ENCODE assay signal across 8 mouse cellular contexts in the genomic region with DNA sequence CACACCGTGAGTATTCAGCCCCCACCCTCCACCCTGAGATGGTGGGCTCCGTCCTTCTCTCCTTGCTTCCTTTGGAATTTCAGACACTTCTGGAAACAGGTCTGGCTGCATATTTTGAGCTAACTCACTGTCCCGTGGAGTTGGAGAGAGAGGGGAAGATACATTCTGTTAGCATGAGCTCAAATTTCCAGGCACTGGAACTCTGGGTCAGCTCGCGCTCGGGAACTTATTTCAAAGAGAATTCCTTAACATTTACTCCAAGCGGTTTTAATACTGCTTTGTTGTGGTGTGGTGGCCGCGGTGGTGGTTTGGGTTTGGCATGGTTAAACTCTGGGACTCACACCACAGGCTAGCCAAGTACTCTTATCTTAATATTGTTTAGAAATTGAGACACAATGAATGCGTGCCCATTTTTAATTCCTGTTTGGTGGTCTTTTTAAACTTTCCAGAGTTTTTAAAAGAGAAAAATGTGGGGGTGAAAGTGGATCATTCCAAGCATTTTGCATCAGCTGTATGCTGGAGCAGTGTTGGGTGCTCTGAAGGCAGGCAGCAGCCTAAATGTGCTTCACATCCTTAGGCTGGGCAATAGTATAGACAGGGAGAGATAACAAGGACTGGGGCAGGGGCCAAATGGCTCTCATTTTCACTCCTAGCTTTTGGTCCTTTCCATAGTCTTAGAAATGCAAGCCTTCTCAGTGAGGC.
A peak's percentile ranks its signal among the peaks of the same experiment; 100 is the strongest.
DNase-seq lines count a peak whose midpoint lies in the region; ATAC-seq and TF ChIP-seq lines count a peak whose summit lies in the region.

No protein-coding gene starts in this region.

- peaks cover 37% of the 10 kb centered on the region for H3K4me1 ChIP-seq in lung, embryonic 16.5 days (replicated peaks; ENCODE audit: control insufficient read depth, insufficient read depth, low read length)
- H3K4me1 ChIP-seq in forebrain, postnatal 0 days (ENCODE audit: insufficient read depth), result peaks cover 3% of the 10 kb centered on the region; the same call in 1 of the 2 replicates
- H3K4me1 ChIP-seq in limb, embryonic 15.5 days, result peaks cover 64% of the 10 kb centered on the region
- peaks cover 12% of the 10 kb centered on the region; the same call in 1 of the 2 replicates for H3K4me1 ChIP-seq in stomach, embryonic 15.5 days
- no peaks in the 10 kb centered on the region for H3K4me1 ChIP-seq in thymus, adult 2 months (replicated peaks; ENCODE audit: control insufficient read depth, insufficient read depth, low read length)

- peak overlapping the region; percentile 71 for H3K9ac ChIP-seq in lung, embryonic 16.5 days (ENCODE audit: low read length)
- no peak overlapping the region for H3K9ac ChIP-seq in forebrain, postnatal 0 days
- H3K9ac ChIP-seq in limb, embryonic 15.5 days, result peak overlapping the region; percentile 39
- H3K9ac ChIP-seq in stomach, embryonic 15.5 days, result peak overlapping the region; percentile 29; the same call in 1 of the 2 replicates

- H3K36me3 ChIP-seq in lung, embryonic 16.5 days (ENCODE audit: control insufficient read depth, insufficient read depth, low read length), result peaks cover 14% of the 10 kb centered on the region
- no peaks in the 10 kb centered on the region for H3K36me3 ChIP-seq in forebrain, postnatal 0 days (ENCODE audit: insufficient read depth)
- H3K36me3 ChIP-seq in limb, embryonic 15.5 days, result peaks cover 29% of the 10 kb centered on the region
- H3K36me3 ChIP-seq in stomach, embryonic 15.5 days, result peaks cover 24% of the 10 kb centered on the region
- H3K36me3 ChIP-seq in thymus, adult 2 months (ENCODE audit: control insufficient read depth, insufficient read depth, low read length), result no peaks in the 10 kb centered on the region

- H3K4me2 ChIP-seq in lung, embryonic 16.5 days (ENCODE audit: low read depth, low read length), result peak overlapping the region; percentile 89
- H3K4me2 ChIP-seq in forebrain, postnatal 0 days (ENCODE audit: low read depth), result peak overlapping the region; percentile 78
- peak overlapping the region; percentile 76 for H3K4me2 ChIP-seq in limb, embryonic 15.5 days
- H3K4me2 ChIP-seq in stomach, embryonic 15.5 days, result peak overlapping the region; percentile 70

- peak; percentile 50 for ATAC-seq in lung, embryonic 16.5 days (ENCODE audit: low read depth)
- ATAC-seq in forebrain, postnatal 0 days, result no peak
- ATAC-seq in limb, embryonic 15.5 days (ENCODE audit: insufficient number of reproducible peaks, low FRiP score, low TSS enrichment, low read depth), result 0 out of 2 replicates have a peak, but pooled peaks have one; percentile 15
- ATAC-seq in stomach, embryonic 15.5 days (ENCODE audit: insufficient read depth, low FRiP score, low read depth), result peak; percentile 19; the same call in 1 of the 2 replicates
- ATAC-seq in cerebellum, adult (ENCODE audit: insufficient number of reproducible peaks, low FRiP score, low TSS enrichment), result no peak

- peak overlapping the region; percentile 53 for H3K4me3 ChIP-seq in lung, embryonic 16.5 days (ENCODE audit: low read length)
- H3K4me3 ChIP-seq in forebrain, postnatal 0 days (ENCODE audit: low read depth, low read length), result peak overlapping the region; percentile 35
- peak overlapping the region; percentile 44 for H3K4me3 ChIP-seq in limb, embryonic 15.5 days
- peak overlapping the region; percentile 43 for H3K4me3 ChIP-seq in stomach, embryonic 15.5 days (replicated peaks)
- H3K4me3 ChIP-seq in thymus, adult 2 months (ENCODE audit: control insufficient read depth, insufficient read depth, low read length), result no peak overlapping the region

- TF ChIP-seq POLR2A in thymus, adult 2 months (IDR thresholded peaks at IDR 0.05; ENCODE audit: control insufficient read depth, extremely low read depth, insufficient read depth, low read length, poor library complexity), result no peak

- WGBS in lung, embryonic 16.5 days, result 2% methylated on average over 10 of the region's 10 CpGs
- 16% methylated on average over 10 of the region's 10 CpGs for WGBS in forebrain, postnatal 0 days
- WGBS in limb, embryonic 15.5 days, result 3% methylated on average over 10 of the region's 10 CpGs
- 4% methylated on average over 10 of the region's 10 CpGs for WGBS in stomach, embryonic 15.5 days
- 9% methylated on average over 10 of the region's 10 CpGs for WGBS in thymus, adult 2 months

- no peaks in the 10 kb centered on the region for H3K9me3 ChIP-seq in lung, embryonic 16.5 days (ENCODE audit: control insufficient read depth, low read length)
- no peaks in the 10 kb centered on the region for H3K9me3 ChIP-seq in forebrain, postnatal 0 days (ENCODE audit: low read length)
- no peaks in the 10 kb centered on the region for H3K9me3 ChIP-seq in limb, embryonic 15.5 days
- H3K9me3 ChIP-seq in stomach, embryonic 15.5 days, result no peaks in the 10 kb centered on the region

- no peak for TF ChIP-seq CTCF in forebrain, postnatal 0 days (IDR thresholded peaks at IDR 0.05; ENCODE audit: low read depth)
- no peak for TF ChIP-seq CTCF in thymus, adult 2 months (IDR thresholded peaks at IDR 0.05; ENCODE audit: borderline replicate concordance, control insufficient read depth, extremely low read depth, insufficient read depth, low read length, poor library complexity)

- peak overlapping the region; percentile 94 for H3K27ac ChIP-seq in lung, embryonic 16.5 days (ENCODE audit: low read length)
- H3K27ac ChIP-seq in forebrain, postnatal 0 days (ENCODE audit: low read depth, low read length), result no peak overlapping the region
- H3K27ac ChIP-seq in limb, embryonic 15.5 days, result peak overlapping the region; percentile 94
- H3K27ac ChIP-seq in stomach, embryonic 15.5 days, result peak overlapping the region; percentile 80
- no peak overlapping the region for H3K27ac ChIP-seq in thymus, adult 2 months (ENCODE audit: control insufficient read depth, insufficient read depth, low read length)

- no peak for DNase-seq in lung, postnatal 14 days
- no peak for DNase-seq in forebrain, postnatal 0 days
- no peak for DNase-seq in thymus, adult 2 months
- DNase-seq in right cerebral cortex, postnatal 25 days, result no peak

- H3K27me3 ChIP-seq in lung, embryonic 16.5 days (ENCODE audit: control insufficient read depth, insufficient read depth, low read depth, low read length), result no peaks in the 10 kb centered on the region
- H3K27me3 ChIP-seq in forebrain, postnatal 0 days (ENCODE audit: insufficient read depth, low read length), result no peaks in the 10 kb centered on the region; the same call in 1 of the 2 replicates
- H3K27me3 ChIP-seq in limb, embryonic 15.5 days, result no peaks in the 10 kb centered on the region
- H3K27me3 ChIP-seq in stomach, embryonic 15.5 days (replicated peaks), result no peaks in the 10 kb centered on the region
- no peaks in the 10 kb centered on the region; the same call in 1 of the 2 replicates for H3K27me3 ChIP-seq in thymus, adult 2 months (ENCODE audit: control insufficient read depth, insufficient read depth, low read length)

Comparison
In these comparisons a context has a peak if more than half of its experiments do, and no peak if none do; other contexts are left out.
1. ATAC-seq: peak in lung, embryonic 16.5 days (single experiment), limb, embryonic 15.5 days (single experiment) and stomach, embryonic 15.5 days (single experiment); none in forebrain, postnatal 0 days (single experiment) and cerebellum, adult (single experiment).
2. H3K27ac ChIP-seq: peak in lung, embryonic 16.5 days (single experiment), limb, embryonic 15.5 days (single experiment) and stomach, embryonic 15.5 days (single experiment); none in forebrain, postnatal 0 days (single experiment) and thymus, adult 2 months (single experiment).
3. Peak in every context shown above with its lines, with median percentiles within 50 percentile points of each other: H3K4me2 ChIP-seq.